ENCODE assay signal across 10 mouse cellular contexts in the genomic region with DNA sequence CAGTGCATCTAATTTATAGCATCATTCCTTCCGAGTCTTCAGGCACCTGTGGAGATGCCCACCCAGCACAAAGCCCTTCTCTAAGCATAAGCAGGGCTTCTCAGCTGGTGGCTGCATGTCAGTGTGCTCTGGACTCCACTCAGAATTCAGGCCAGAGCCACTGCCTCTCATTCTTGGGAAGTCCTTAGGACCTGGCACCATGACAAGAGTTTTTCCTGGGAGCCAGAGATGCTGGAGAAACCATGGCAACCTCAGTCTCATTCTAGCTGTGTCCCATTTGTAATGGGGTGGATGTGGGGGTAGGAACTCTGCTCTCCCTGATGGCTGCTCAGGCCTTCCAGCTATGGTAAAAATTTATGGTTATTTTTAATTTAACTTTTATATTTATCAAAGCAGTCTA.
DNase-seq lines count a peak whose midpoint lies in the region; ATAC-seq and TF ChIP-seq lines count a peak whose summit lies in the region.
"Had no signal": no experiment of that assay in that cellular context is flagged by ENCODE, and none has a peak within 500 bp of the region (broad histone marks: within the 10 kb centered on the region; RNA-seq: fewer than 3 reads in every experiment).

No protein-coding gene starts in this region.

- peak; percentile 91 for DNase-seq in brain, embryonic 14.5 days (ENCODE audit: low read depth)
- DNase-seq in cerebellum, adult 9-11 months = peak; percentile 54
- DNase-seq in layer of hippocampus, adult 18-20 months (ENCODE audit: low spot score in 2 of 2) = peak; percentile 40 to 72
- DNase-seq in midbrain, embryonic 14.5 days = peak; percentile 79
- DNase-seq in lung, postnatal 4 days = no peak
- no peak for DNase-seq in heart, postnatal 10 days
- no peak for DNase-seq in ovary, postnatal 10 days (ENCODE audit: low spot score)
- no peak for DNase-seq in heart, postnatal 25 days (ENCODE audit: low spot score)
- DNase-seq: gastrocnemius, postnatal 10 days; thymus, postnatal 14 days had no signal

- no peaks in the 10 kb centered on the region for H3K36me3 ChIP-seq in midbrain, embryonic 14.5 days (ENCODE audit: control insufficient read depth, insufficient read depth, low read length)

- H3K27me3 ChIP-seq in midbrain, embryonic 14.5 days (ENCODE audit: control insufficient read depth, insufficient read depth, low read length) = no peaks in the 10 kb centered on the region

- H3K4me1 ChIP-seq in midbrain, embryonic 14.5 days (ENCODE audit: control insufficient read depth, insufficient read depth, low read length) = peaks cover 25% of the 10 kb centered on the region

- H3K9me3 ChIP-seq in midbrain, embryonic 14.5 days (ENCODE audit: control insufficient read depth, low read length) = no peaks in the 10 kb centered on the region

- no peak overlapping the region for H3K4me3 ChIP-seq in midbrain, embryonic 14.5 days (replicated peaks; ENCODE audit: low read depth, low read length)

- intact Hi-C loops in heart, postnatal 10 days (cut with DNase I) = no loop called here
- intact Hi-C loops in heart, postnatal 25 days (cut with DNase I) = no loop called here

- no peak overlapping the region for H3K4me2 ChIP-seq in midbrain, embryonic 14.5 days (ENCODE audit: low read length)

- H3K9ac ChIP-seq in midbrain, embryonic 14.5 days (replicated peaks; ENCODE audit: low read length) = no peak overlapping the region

- ATAC-seq in midbrain, embryonic 14.5 days (ENCODE audit: low FRiP score, low TSS enrichment) = no peak

- no peak for TF ChIP-seq CTCF in brain, embryonic 14.5 days (IDR thresholded peaks at IDR 0.05; ENCODE audit: borderline replicate concordance, extremely low read depth, insufficient read depth, insufficient read length)

- no peak for TF ChIP-seq POLR2A in brain, embryonic 14.5 days (IDR thresholded peaks at IDR 0.05; ENCODE audit: borderline replicate concordance, extremely low read depth, insufficient read depth, insufficient read length, poor library complexity, severe bottlenecking)

- WGBS in midbrain, embryonic 14.5 days = 22% methylated on average over 1 of the region's 1 CpGs

- no peak overlapping the region for H3K27ac ChIP-seq in midbrain, embryonic 14.5 days (replicated peaks; ENCODE audit: low read depth, low read length)

Comparison
In these comparisons a context has a peak if more than half of its experiments do, and no peak if none do; other contexts are left out.
1. DNase-seq: peak in brain, embryonic 14.5 days (single experiment), cerebellum, adult 9-11 months (single experiment), layer of hippocampus, adult 18-20 months (2 of 2) and midbrain, embryonic 14.5 days (single experiment); none in lung, postnatal 4 days (0 of 2), heart, postnatal 10 days (0 of 2), ovary, postnatal 10 days (single experiment) and heart, postnatal 25 days (single experiment).